Mouse (Mus musculus): Measurements from ENCODE around the gene Csrnp3. TPM values are rescaled to one million over a fixed set of nuclear protein-coding genes. Genes with fewer than 3 reads are reported as not detected.
"Not testable (repeated sequence)": the region's sequence is repeated elsewhere in the genome, so short reads cannot be mapped to it uniquely, and the experiment has no call there.

Gene Csrnp3
- polyA plus RNA-seq (2017; shearing (Covaris generic)), result not detected

DNA sequence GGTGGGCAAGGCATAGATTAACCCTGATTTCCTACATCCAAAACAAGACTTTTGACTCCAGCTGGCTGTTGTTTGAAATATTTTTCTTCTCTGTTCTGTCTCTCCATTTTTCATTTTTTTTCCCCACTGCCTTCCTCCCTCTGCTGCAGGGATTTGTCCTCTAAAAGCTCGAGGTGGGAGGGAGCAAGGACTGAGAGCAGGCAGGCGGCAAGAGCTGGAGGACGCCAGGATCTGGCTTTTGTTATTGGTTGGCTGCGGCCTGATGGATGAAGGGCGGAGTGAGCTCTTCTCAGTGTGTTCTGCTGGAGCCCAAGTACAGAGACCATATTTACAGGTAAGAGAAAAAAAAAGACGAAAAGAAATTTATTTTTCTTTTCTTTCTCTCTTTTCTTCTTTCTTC lies at the start of gene Csrnp3:
Gene Csrnp3 (plus strand): TSS at position 217 of the 400 bp plus-strand sequence.
- ATAC-seq, result no peak

DNA sequence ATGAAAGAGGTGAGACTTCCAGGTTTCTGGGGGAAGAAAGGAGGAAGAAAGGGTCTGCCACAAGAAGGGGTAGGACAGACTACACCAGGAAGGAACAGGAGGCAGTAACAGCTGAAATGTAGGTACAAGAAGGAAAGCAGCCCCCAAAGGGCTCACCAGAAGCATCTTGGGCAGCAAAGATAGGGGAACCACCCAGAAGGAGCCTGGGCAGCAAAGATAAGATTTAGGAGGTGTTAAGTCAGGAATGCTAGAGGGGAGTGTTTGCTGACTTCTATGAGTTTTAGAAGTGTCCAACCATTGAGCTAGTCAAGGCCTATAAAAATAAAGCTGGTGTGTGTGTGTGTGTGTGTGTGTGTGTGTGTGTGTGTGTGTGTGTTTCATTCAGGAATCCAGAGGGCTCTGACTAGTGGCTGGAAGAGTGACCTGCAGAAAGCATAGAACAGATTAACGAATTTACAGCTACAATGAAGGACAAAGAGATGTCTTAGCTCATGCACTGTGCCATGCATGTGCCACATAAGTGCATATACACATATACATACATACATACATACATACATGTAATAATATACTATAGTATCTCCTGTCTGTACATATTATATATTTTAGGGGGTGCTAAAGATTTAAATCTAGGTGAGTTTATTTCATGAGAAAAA lies 44.4 kb upstream of the Csrnp3 start:
- ATAC-seq, result no peak

DNA sequence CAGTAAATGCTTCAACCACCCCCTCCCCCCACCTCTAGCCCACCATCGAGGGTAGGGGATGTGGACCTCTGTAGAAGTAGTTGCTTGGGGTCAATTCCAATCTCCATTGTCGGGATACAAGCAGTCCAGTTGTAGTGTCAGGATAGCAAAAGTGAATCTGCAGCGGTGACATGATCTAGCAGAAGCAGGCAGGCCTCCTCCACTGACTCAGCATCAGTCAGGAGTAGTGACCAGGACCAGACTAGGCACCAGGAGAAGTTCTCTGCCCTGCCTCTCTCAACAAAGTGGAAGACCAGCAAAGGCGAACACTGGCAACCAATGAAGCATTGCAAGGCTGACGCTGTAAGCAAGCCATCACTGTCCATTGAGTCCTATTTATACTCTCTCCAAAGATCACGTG lies 39.0 kb upstream of the Csrnp3 start:
- no peak for ATAC-seq

GRCm38 (mm10) chr2:65811203-65811602 lies 34.4 kb upstream of the Csrnp3 start:
- ATAC-seq, result peak; percentile 63

DNA sequence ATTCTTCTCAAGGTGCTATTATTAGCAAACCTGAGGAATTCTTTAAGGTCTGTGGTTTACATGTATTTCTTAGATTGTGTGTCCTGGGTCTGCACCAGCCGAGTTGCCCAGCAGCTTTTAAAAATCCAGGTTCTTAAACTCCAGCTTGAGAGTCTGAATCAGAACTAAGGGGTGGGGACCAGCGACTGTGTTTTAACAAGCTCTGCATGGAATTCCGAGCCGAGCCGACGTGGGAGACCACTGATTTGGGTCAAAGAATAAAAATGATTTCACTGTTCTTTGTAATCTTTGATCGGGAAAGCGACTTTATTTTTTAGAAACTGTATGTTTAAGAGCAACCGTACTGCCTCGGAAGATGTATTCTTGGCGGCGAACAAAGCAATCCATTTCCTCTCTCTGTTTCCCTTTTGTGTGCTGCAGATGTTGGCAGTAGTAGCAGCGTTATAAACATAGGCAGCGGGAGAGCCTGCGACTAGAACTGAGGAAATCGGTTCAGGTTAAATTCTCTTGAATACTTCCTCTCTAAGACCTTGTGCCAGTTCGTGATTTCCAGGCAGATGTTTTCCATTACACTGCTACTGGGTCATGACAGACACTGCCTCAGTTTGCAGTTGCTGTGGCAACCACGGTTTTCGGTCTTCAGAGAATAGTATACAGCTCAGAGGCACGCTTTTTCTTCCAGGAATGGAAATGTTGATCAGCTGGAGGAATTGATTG lies 27.3 kb upstream of the Csrnp3 start:
- ATAC-seq, result peak; percentile 92

GRCm38 (mm10) chr2:65820114-65820769 lies 25.3 kb upstream of the Csrnp3 start:
- no peak for ATAC-seq

DNA sequence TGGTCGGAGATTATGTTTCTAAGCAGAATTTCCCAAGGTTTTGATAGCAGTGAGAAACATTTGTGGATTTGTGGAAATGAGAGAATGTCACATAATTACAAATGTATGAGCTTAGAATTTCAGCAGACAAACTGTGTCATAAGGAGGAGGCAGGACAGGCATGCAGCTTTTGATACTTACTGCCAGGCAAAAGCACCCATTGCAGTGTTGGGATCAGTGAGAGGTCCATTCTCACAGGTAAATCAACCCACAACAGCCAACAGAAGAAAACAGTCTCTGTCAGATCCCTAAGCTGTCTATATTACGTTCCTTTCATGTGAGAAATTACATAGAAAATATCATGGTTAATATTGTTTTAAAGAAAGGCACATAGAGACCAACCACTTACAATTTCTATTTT lies 19.3 kb upstream of the Csrnp3 start:
- peak; percentile 12 for ATAC-seq

GRCm38 (mm10) chr2:65826801-65827200 lies 18.8 kb upstream of the Csrnp3 start:
- peak; percentile 76 for ATAC-seq

DNA sequence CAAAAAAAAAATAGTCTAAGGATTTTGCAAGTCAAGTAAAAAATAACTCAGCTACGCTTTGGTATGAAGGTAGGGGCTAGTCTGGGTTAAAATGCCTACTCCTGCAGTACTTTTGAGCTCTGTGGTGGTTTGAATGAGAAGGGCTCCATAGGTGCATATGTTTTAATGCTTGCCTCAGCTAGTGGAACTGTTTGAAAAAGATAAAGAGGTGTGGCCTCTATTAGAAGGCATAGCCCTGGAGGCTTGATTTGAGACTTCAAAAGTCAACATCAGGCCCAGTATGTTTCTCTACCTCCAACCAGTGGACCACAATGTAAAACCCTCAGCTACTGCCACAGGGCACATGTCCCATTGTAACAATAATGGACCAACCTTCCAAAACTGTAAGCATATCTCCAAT lies 16.9 kb upstream of the Csrnp3 start:
- ATAC-seq, result no peak

GRCm38 (mm10) chr2:65832738-65833395 lies 12.7 kb upstream of the Csrnp3 start:
- ATAC-seq, result peak; percentile 56

DNA sequence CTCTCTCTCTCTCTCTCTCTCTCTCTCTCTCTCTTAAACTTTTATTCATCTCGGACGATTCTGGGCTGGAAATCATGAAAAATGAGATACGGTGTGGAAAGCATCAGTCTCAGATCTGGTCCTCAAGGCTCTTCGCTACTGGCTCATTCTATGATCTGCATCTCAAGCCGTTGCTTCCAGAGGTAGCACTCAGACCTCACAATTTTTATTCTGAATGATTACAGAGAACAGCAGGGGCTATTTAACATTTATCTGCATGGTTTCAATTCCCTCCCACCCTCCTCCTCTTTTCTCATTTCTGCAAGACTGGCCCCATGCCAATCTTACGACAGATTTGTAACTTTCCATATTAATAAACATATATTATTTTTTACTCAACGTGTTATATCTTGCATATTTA lies 12.1 kb upstream of the Csrnp3 start:
- no peak for ATAC-seq

GRCm38 (mm10) chr2:65841606-65842005 lies 4.0 kb upstream of the Csrnp3 start:
- ATAC-seq, result no peak

GRCm38 (mm10) chr2:65842356-65842755 lies 3.2 kb upstream of the Csrnp3 start:
- ATAC-seq, result no peak

DNA sequence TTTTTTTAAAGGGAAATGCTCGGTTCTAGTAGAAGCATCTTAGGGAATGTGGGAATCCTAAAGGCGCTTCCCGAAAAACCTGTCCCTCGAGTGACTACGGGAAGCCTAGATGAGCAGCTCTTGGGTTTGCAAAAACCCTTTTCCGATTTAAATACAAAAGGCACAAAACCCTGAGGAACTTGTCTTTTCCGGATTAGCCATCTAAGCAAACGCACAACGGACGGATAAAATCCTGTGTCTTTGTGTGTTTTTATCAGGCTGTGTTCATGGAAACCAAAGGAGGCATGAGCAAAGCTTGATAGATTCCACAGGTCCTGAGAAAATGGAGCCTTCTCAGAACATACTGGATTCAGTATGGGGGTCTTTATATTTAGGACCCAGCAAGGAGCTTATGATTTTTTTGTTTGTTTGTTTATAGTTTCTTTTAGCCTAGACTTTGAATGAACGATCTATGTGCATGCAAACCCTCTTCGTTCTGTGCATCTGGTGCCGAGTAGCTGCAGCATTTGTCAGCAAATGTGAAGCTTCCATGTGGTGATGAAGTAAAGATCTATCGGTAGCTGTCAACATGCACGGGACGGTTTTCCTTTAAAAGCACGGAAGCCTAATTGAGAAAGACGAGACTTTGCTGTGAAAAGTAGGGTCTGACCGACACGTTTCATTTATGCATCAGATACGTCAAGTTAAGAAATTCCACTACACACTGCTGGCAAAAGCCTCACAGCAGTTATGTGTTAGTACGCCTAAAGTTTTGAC lies 611 bp downstream of the Csrnp3 start:
- no peak for ATAC-seq

DNA sequence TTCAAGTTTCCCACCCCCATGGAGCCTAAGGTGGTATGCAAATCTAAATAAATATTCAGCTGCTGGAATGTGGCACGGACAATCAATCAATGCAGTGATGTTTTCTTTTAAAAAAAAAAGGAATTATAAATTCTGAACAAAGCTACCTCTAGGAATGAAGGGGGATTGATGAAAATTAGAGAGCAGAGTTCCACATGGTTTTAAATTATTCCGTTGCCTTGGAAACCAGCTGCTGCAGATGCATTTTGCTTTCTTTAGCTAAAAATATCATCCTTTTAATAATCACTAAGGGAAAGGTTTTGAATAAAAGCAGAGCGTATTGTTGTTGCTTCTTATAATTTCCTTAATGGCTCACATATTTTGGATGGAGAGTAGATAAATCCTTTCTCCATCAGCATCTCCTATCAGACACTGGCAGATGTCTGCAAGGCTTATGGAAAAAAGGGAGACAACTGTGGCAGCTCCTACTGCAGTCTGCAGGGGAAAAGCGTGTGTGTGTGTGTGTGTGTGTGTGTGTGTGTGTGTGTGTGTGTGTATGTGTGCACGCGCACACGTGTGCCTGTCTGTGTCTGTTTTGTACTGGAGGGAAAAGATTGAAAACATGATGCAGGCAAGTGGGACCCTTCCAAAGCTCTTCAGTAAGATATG lies 2.0 kb downstream of the Csrnp3 start:
- no peak for ATAC-seq

DNA sequence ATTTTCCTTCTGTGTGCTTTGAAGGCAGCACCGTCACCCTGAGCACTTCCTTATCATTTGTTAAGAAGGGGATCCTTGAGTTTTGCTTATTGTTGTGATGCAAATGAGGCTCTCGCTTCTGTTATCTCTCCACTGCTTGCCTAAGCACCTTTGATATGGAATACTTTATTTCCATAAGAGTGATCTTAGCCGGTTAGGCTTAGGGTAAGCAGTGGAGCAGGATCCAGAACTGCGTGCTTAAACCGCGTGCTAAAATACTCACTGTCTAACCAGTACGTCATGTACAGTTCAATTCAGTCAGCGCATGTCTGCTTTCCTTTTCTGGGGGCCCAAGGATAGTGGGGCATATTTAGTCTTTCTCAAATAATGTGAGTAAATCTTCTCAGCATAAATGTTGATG lies 3.1 kb downstream of the Csrnp3 start:
- no peak for ATAC-seq

DNA sequence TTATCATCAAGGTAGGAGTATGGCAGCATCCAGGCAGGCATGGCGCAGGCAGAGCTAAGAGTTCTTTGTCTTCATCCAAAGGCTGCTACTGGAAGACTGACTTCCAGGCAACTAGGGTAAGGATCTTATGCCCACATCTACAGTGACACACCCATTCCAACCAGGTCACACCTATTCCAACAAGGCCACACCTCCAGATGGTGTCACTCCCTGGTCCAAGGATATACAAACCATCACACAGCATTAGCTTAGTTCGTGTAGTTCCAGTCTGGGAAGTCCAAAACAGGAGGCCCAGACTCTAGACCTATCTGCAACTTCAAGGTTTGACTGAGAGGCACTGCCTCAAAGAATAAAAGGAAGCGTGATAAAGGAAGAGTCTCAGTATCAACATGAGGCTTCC lies 4.7 kb downstream of the Csrnp3 start:
- ATAC-seq, result not testable (repeated sequence)

DNA sequence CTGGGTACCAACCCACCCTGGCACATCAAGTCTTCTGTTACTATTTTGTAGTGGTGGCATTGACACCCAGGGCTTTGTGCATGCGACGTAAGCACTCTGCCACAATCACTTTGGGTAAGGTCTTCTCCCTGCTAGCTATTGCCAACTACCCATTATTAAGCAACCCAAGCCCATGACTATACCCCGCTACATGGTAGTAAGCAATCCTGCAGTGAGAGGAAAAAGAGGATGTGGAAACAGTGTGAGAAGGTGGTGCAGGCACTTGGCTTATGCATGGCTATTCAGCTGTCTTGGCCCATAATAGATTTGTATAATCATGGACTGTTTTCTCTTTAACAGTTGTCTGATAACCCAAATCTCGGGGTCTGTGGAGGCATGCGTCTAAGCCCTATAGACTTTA lies 11.2 kb downstream of the Csrnp3 start:
- ATAC-seq, result no peak

DNA sequence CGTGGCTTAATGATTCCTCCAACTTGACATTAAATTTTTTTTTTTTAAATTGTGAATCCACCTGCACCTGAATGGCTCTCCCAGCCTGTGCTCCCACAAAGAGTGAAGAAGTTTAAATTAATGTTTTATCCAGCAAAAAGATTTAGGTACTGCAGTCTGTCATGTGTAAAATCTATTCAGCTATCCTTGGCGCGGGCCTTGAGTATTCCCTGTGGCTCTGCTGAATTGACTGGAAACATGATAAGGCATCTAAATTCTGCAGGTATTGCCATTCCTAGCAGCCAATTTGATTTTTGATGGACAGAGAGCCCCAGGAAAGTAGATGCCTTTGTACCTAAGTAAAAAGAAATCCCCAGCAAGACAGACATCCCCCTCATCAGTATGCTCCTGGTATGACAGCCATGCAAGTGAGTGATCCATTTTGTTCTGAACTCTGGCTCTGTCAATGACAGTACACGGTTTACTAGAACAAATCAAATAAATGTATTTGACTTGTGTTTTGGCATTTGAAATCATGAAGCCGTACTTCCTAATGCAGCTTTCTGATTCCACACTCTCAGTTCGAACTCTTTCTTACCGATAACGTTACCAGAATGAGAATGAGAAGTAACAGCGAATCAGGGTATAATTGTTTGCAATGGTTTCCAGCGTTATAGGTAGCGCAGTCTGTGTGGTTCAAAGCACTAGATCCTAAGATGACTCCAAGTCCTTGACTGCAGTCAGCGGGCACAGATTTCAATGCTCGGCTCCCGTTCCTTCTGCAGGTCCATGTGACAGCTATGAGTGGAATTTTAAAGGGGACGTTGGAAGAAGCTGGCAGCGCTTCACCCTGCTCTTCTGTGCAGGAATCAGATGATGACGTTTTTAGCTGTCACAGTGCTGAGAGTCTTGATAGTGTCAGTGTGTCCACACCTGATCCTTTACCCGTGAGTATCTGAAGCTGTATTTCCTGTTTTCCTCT lies 14.5 kb downstream of the Csrnp3 start:
- ATAC-seq, result no peak

GRCm38 (mm10) chr2:65864778-65865339 lies 19.3 kb downstream of the Csrnp3 start:
- ATAC-seq, result no peak

Measured in CD4-positive, CD25-positive, alpha-beta regulatory T cell, adult 4 months (primary cell).